Mouse (Mus musculus) ES-E14 (cell line): Measurements from ENCODE around the gene Asb17.

Experiments used
- HCFC1 ChIP-seq: IDR thresholded peaks from 2 replicates; pipeline ENCODE4 v1.6.1; 2012; ENCODE audit warnings: low read length, inconsistent platforms, borderline replicate concordance; ENCODE audit not compliant: insufficient read depth
- MAFK ChIP-seq: IDR thresholded peaks from 2 replicates; pipeline ENCODE4 v1.6.1; 2014; ENCODE audit warnings: mild to moderate bottlenecking, low read depth, low read length, inconsistent platforms; ENCODE audit not compliant: insufficient read depth

DNA sequence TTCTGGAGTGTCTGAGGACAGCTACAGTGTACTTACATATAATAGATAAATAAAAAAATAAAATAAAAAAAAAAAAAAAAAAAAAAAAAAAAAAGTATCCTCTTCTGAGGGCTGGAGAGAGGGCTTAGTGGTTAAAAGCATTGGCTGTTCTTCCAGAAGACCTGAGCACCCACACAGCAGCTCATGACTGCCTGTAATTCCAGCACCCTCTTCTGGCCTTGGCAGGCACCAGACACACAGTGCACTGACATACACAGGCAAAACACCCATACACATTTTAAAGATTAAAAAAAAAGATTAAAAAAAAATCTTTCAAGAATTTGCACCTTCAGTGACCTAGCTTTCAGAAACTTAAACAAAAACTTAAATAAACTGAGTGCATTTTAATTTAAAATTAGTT, 42.3 kb downstream of the Asb17 start:
- TF ChIP-seq MAFK (no peak), HCFC1 (no peak)
